Mouse (Mus musculus) myocyte (in vitro differentiated cells): ENCODE data around the gene Col8a2.

ENCODE experiments used
- CEBPB ChIP-seq: IDR thresholded peaks from 2 replicates; pipeline ENCODE4 v1.6.1; 2011; ENCODE audit warnings: mild to moderate bottlenecking, moderate library complexity; ENCODE audit not compliant: poor library complexity, insufficient read depth, severe bottlenecking
- E2F4 ChIP-seq: IDR thresholded peaks from one replicate; pipeline ENCODE4 v1.6.1; 2011; ENCODE audit warnings: mild to moderate bottlenecking, control low read depth, moderate library complexity; ENCODE audit not compliant: insufficient read depth
- MAX ChIP-seq: IDR thresholded peaks from one replicate; pipeline ENCODE4 v1.6.1; 2011; ENCODE audit warnings: low read depth, mild to moderate bottlenecking, control low read depth
- MYOG ChIP-seq, 3 experiments: IDR thresholded peaks; one replicate each; pipeline ENCODE4 v1.6.1; 2011; ENCODE audit warnings: control low read depth in 2 of 3, low read depth in 2 of 3, mild to moderate bottlenecking in 2 of 3; ENCODE audit not compliant: insufficient read length in 2 of 3, control insufficient read depth in 1 of 3, insufficient read depth in 1 of 3
- POLR2A ChIP-seq: IDR thresholded peaks from one replicate; pipeline ENCODE4 v1.6.1; 2011; ENCODE audit warnings: low read depth, mild to moderate bottlenecking, control low read depth, moderate library complexity; ENCODE audit not compliant: insufficient read length
- POLR2AphosphoS2 ChIP-seq: IDR thresholded peaks from one replicate; pipeline ENCODE4 v1.6.1; 2011; ENCODE audit warnings: low read depth, control low read depth; ENCODE audit not compliant: insufficient read length
- REST ChIP-seq: IDR thresholded peaks from one replicate; pipeline ENCODE4 v1.6.1; 2011; ENCODE audit warnings: mild to moderate bottlenecking, control low read depth, moderate library complexity; ENCODE audit not compliant: insufficient read depth, insufficient read length
- TCF12 ChIP-seq: IDR thresholded peaks from one replicate; pipeline ENCODE4 v1.6.1; 2011; ENCODE audit warnings: mild to moderate bottlenecking, control low read depth; ENCODE audit not compliant: poor library complexity, insufficient read depth, severe bottlenecking
- USF1 ChIP-seq: IDR thresholded peaks from one replicate; pipeline ENCODE4 v1.6.1; 2011; ENCODE audit warnings: low read depth, mild to moderate bottlenecking, control low read depth, moderate library complexity

- peak; percentile 91 for TF ChIP-seq POLR2A
- no peak for TF ChIP-seq E2F4
- no peak for TF ChIP-seq MAX
- no peak for TF ChIP-seq REST
- no peak for TF ChIP-seq CEBPB
- peak in 1 of 3 experiments; percentile 32 for TF ChIP-seq MYOG (IDR thresholded peaks at IDR 0.05; ENCODE audit: control insufficient read depth in 1 of 3, insufficient read depth in 1 of 3, insufficient read length in 2 of 3, low read depth in 2 of 3)
- TF ChIP-seq TCF12: no peak
- TF ChIP-seq USF1: no peak
- peak; percentile 97 for TF ChIP-seq POLR2AphosphoS2
Observed at GRCm38 (mm10) chr4:126256131-126256791, 30.3 kb upstream of the Col8a2 start, which contains the start of gene Map7d1.
